In genomic region chr1:168410611-168411010, GRCm38 (mm10) we compare ENCODE assay signal across 11 mouse cellular contexts. TPM values are rescaled to one million over a fixed set of nuclear protein-coding genes. Genes with fewer than 3 reads are reported as not detected.
A peak's percentile ranks its signal among the peaks of the same experiment; 100 is the strongest.
DNase-seq lines count a peak whose midpoint lies in the region; ATAC-seq and TF ChIP-seq lines count a peak whose summit lies in the region.
"Had no signal": no experiment of that assay in that cellular context is flagged by ENCODE, and none has a peak within 500 bp of the region (broad histone marks: within the 10 kb centered on the region; RNA-seq: fewer than 3 reads in every experiment).

No protein-coding gene starts in this region.

- TF ChIP-seq CTCF in heart, adult 2 months (IDR thresholded peaks at IDR 0.05), result no peak
- TF ChIP-seq CTCF in layer of hippocampus, adult 2 months (conservative IDR thresholded peaks at IDR 0.05), result no peak

- no peak overlapping the region for H3K9ac ChIP-seq in heart, adult 2 months (ENCODE audit: low read depth, low read length)
- no peak overlapping the region for H3K9ac ChIP-seq in embryonic facial prominence, embryonic 12.5 days
- H3K9ac ChIP-seq in limb, embryonic 13.5 days, result no peak overlapping the region

- peaks cover 2% of the 10 kb centered on the region; the same call in 1 of the 2 replicates for H3K79me2 ChIP-seq in heart, adult 2 months (replicated peaks; ENCODE audit: control insufficient read depth, insufficient read depth, low read length)

- intact Hi-C loops in heart, adult 2 months (cut with DNase I), result no loop called here
- intact Hi-C loops in left cerebral cortex, postnatal 10 days (cut with DNase I), result no loop called here

- 5% methylated on average over 10 of the region's 10 CpGs for WGBS in heart, embryonic 10.5 days
- 48% methylated on average over 10 of the region's 10 CpGs for WGBS in heart, adult 2 months
- 6% methylated on average over 10 of the region's 10 CpGs for WGBS in embryonic facial prominence, embryonic 12.5 days
- 7% methylated on average over 10 of the region's 10 CpGs for WGBS in limb, embryonic 13.5 days

- H3K4me1 ChIP-seq in heart, embryonic 10.5 days, result peaks cover 74% of the 10 kb centered on the region
- H3K4me1 ChIP-seq in heart, adult 2 months (ENCODE audit: control insufficient read depth, insufficient read depth, low read length), result peaks cover 2% of the 10 kb centered on the region
- peaks cover 63% of the 10 kb centered on the region for H3K4me1 ChIP-seq in embryonic facial prominence, embryonic 12.5 days
- H3K4me1 ChIP-seq in limb, embryonic 13.5 days, result peaks cover 39% of the 10 kb centered on the region

- H3K36me3 ChIP-seq in heart, embryonic 10.5 days, result peaks cover 33% of the 10 kb centered on the region
- peaks cover 3% of the 10 kb centered on the region; the same call in 1 of the 2 replicates for H3K36me3 ChIP-seq in heart, adult 2 months (ENCODE audit: control insufficient read depth, insufficient read depth, low read length)
- peaks cover 30% of the 10 kb centered on the region for H3K36me3 ChIP-seq in embryonic facial prominence, embryonic 12.5 days
- peaks cover 26% of the 10 kb centered on the region for H3K36me3 ChIP-seq in limb, embryonic 13.5 days

- TF ChIP-seq EP300 in heart, adult 2 months (IDR thresholded peaks at IDR 0.05; ENCODE audit: insufficient read depth, low read depth, low read length), result no peak

- H3K9me3 ChIP-seq in heart, embryonic 10.5 days, result no peaks in the 10 kb centered on the region
- H3K9me3 ChIP-seq in embryonic facial prominence, embryonic 12.5 days, result no peaks in the 10 kb centered on the region
- no peaks in the 10 kb centered on the region for H3K9me3 ChIP-seq in limb, embryonic 13.5 days

- no peak for DNase-seq in heart, embryonic 10.5 days (ENCODE audit: low spot score)
- no peak for DNase-seq in heart, adult 2 months
- DNase-seq in layer of hippocampus, adult 2 months (ENCODE audit: low spot score in 2 of 2), result no peak
- DNase-seq in layer of hippocampus, postnatal 10 days (ENCODE audit: low spot score in 2 of 2), result no peak
- DNase-seq in urinary bladder, postnatal 4 days (ENCODE audit: low spot score in 2 of 2), result no peak
- no peak for DNase-seq in left cerebral cortex, postnatal 10 days (ENCODE audit: extremely low spot score in 1 of 2, low spot score in 2 of 2)
- DNase-seq: adrenal gland, adult 8-10 months; cerebellum, adult 11-12 months; right cerebral cortex, postnatal 14 days had no signal

- ATAC-seq in embryonic facial prominence, embryonic 12.5 days (ENCODE audit: insufficient number of reproducible peaks, insufficient read depth, low FRiP score, low TSS enrichment), result peak; percentile 64; the same call in 1 of the 2 replicates
- 0 out of 2 replicates have a peak, but pooled peaks have one; percentile 7 for ATAC-seq in limb, embryonic 13.5 days (ENCODE audit: low FRiP score, low read depth)

- no peak for TF ChIP-seq POLR2A in heart, adult 2 months (IDR thresholded peaks at IDR 0.05; ENCODE audit: insufficient read depth, low read depth, low read length)

- H3K4me3 ChIP-seq in heart, embryonic 10.5 days, result no peak overlapping the region
- H3K4me3 ChIP-seq in heart, adult 2 months, result no peak overlapping the region
- H3K4me3 ChIP-seq in layer of hippocampus, adult 2 months, result no peak overlapping the region
- no peak overlapping the region for H3K4me3 ChIP-seq in embryonic facial prominence, embryonic 12.5 days
- H3K4me3 ChIP-seq in limb, embryonic 13.5 days, result no peak overlapping the region

- H3K27me3 ChIP-seq in heart, embryonic 10.5 days (ENCODE audit: insufficient read depth, poor library complexity, severe bottlenecking), result no peaks in the 10 kb centered on the region
- no peaks in the 10 kb centered on the region for H3K27me3 ChIP-seq in heart, adult 2 months (ENCODE audit: control insufficient read depth, insufficient read depth, low read length)
- no peaks in the 10 kb centered on the region for H3K27me3 ChIP-seq in embryonic facial prominence, embryonic 12.5 days
- peaks cover 5% of the 10 kb centered on the region; the same call in 1 of the 2 replicates for H3K27me3 ChIP-seq in limb, embryonic 13.5 days

- 0 out of 2 replicates have a peak overlapping the region, but pooled peaks have one; percentile 13 for H3K4me2 ChIP-seq in embryonic facial prominence, embryonic 12.5 days (replicated peaks)
- H3K4me2 ChIP-seq in limb, embryonic 13.5 days (replicated peaks), result peak overlapping the region; percentile 27

- peak overlapping the region; percentile 50 for H3K27ac ChIP-seq in heart, embryonic 10.5 days
- no peak overlapping the region for H3K27ac ChIP-seq in heart, adult 2 months
- peak overlapping the region; percentile 6; the same call in 1 of the 2 replicates for H3K27ac ChIP-seq in layer of hippocampus, adult 2 months
- H3K27ac ChIP-seq in embryonic facial prominence, embryonic 12.5 days, result peak overlapping the region; percentile 57; the same call in 1 of the 2 replicates
- no peak overlapping the region for H3K27ac ChIP-seq in limb, embryonic 13.5 days

RNA-seq across cellular contexts. Expression of gene Pbx1, which starts 21.5 kb away (rescaled TPM):
- polyA plus RNA-seq in heart, embryonic 10.5 days (2016; fragmentation: Nextera tagmentation; extraction: Ambion mirVana), result 19.7 and 29.5 TPM in 2 replicates
- total RNA-seq in heart, adult 2 months (2021), result 10 to 100 TPM; 52.8 to 54.7 TPM
- polyA plus RNA-seq in heart, adult 2 months (2012; rRNA removed), result 33.1 and 47.6 TPM in 2 replicates
- 100 to 1,000 TPM; 120 to 123 TPM for total RNA-seq in layer of hippocampus, adult 2 months (2021)
- 100 to 1,000 TPM; 126 to 143 TPM for total RNA-seq in layer of hippocampus, postnatal 10 days (2021)
- polyA plus RNA-seq in embryonic facial prominence, embryonic 12.5 days (2016; fragmentation: Nextera tagmentation; extraction: Ambion mirVana), result 66.3 and 66.8 TPM in 2 replicates
- polyA plus RNA-seq in limb, embryonic 13.5 days (2015; fragmentation: Nextera tagmentation; extraction: Ambion mirVana), result 31.6 and 33.0 TPM in 2 replicates
- 100 to 1,000 TPM; 164 to 181 TPM for total RNA-seq in left cerebral cortex, postnatal 10 days (2021)

Comparison
In these comparisons a context has a peak if more than half of its experiments do, and no peak if none do; other contexts are left out.
1. H3K27ac ChIP-seq: peak in heart, embryonic 10.5 days (single experiment), layer of hippocampus, adult 2 months (single experiment) and embryonic facial prominence, embryonic 12.5 days (single experiment); none in heart, adult 2 months (single experiment) and limb, embryonic 13.5 days (single experiment).